Mouse (Mus musculus): ENCODE data around the gene Fbxo8.

GRCm38 (mm10) chr8:56639277-56639676 lies 88.4 kb downstream of the Fbxo8 start:
- no peak for TF ChIP-seq USF1 (IDR thresholded peaks at IDR 0.05; ENCODE audit: low read depth)
- no peak for TF ChIP-seq E2F4 (IDR thresholded peaks at IDR 0.05; ENCODE audit: insufficient read depth)

Measured in myocyte (in vitro differentiated cells).